Mouse (Mus musculus) Patski (cell line): ENCODE results near the gene Spag7. TPM values are rescaled to one million over a fixed set of nuclear protein-coding genes. Genes with fewer than 3 reads are reported as not detected.

Experiments used
- ATAC-seq: fragments of 100-300 bp; one replicate; pipeline ENCODE4 v1.8.0; 2021
- CTCF ChIA-PET: fragments of 350-600 bp; sonication (Branson Sonifier 250); formaldehyde crosslinking; loops from one replicate; lab custom pipeline; 2022; ENCODE audit warnings: inconsistent platforms; lab: Charles Lee
- POLR2A ChIA-PET: fragments of 350-600 bp; sonication (Branson Sonifier 250); formaldehyde crosslinking; loops from one replicate; lab custom pipeline; 2022; ENCODE audit warnings: antibody characterized with exemption, inconsistent platforms; lab: Charles Lee
- DNase-seq: peaks from one replicate; pipeline ENCODE4 v3.0.0-alpha.2; 2011; ENCODE audit warnings: low read depth, low spot score
- H3K27me3 ChIP-seq: fragments of 371-371 bp; one replicate; pipeline ENCODE4 v1.5.1; 2021
- CTCF ChIP-seq: fragments of 100-300 bp; IDR thresholded peaks from one replicate; pipeline ENCODE4 v1.5.1; 2021
- in situ Hi-C: fragments of 300-500 bp; cut with MboI; formaldehyde crosslinking; loops from 3 replicates; pipeline ENCODE4 v1.11.1; 2018; ENCODE audit warnings: low pct_unique_long_range_greater_than_20kb, mixed read lengths
- polyA plus RNA-seq: library from polyadenylated mRNA; unstranded; gene quantifications from one replicate; pipeline ENCODE4 v1.2.3, GENCODE M21; 2021

Spag7 gene
- 155 TPM for polyA plus RNA-seq

GRCm38 (mm10) chr11:70668771-70669505 lies at the start of gene Spag7:
Spag7 (minus strand) TSS chr11:70669416.
- ATAC-seq (peak; percentile 91), DNase-seq (peak; percentile 98)
- no peak for TF ChIP-seq CTCF
- CTCF ChIA-PET, result interaction anchor here (0.9 to 1.7 kb wide), 5 partner anchors 9 to 28 kb away, joined by 3 to 7 read pairs (median 4); partner anchors contain the start of gene Eno3
- POLR2A ChIA-PET, result interaction anchor here (0.7 to 6.5 kb wide), 7 partner anchors 12 to 1299 kb away, joined by 3 to 52 read pairs (median 11); partner anchors contain the start of genes Camta2, Eno3, Pfn1 and Rnf167
- no peaks in the 10 kb centered on the region for H3K27me3 ChIP-seq
- in situ Hi-C loops, result no loop called here

- DNase-seq (no peak), ATAC-seq (no peak)
- ChIA-PET CTCF (interaction anchor here (1.4 kb wide), 1 partner anchor 22 kb away, joined by 3 read pairs; no protein-coding TSS in a partner anchor), POLR2A (no interaction called here)
- no peaks in the 10 kb centered on the region for H3K27me3 ChIP-seq
- in situ Hi-C loops, result no loop called here
- no peak for TF ChIP-seq CTCF
These were observed 49.3 kb upstream of the Spag7 start for GRCm38 (mm10) chr11:70718481-70718880.

- TF ChIP-seq CTCF, result no peak
- POLR2A ChIA-PET, result interaction anchor here (0.7 to 1.0 kb wide), 2 partner anchors 25 to 35 kb away, joined by 3 read pairs; no protein-coding TSS in a partner anchor
- ATAC-seq, result peak; percentile 47
- CTCF ChIA-PET, result interaction anchor here (0.8 to 1.4 kb wide), 2 partner anchors 12 to 39 kb away, joined by 4 read pairs; no protein-coding TSS in a partner anchor
- H3K27me3 ChIP-seq, result no peaks in the 10 kb centered on the region
- in situ Hi-C loops, result no loop called here
- DNase-seq, result peak; percentile 20
These were observed 46.6 kb upstream of the Spag7 start for GRCm38 (mm10) chr11:70715832-70716231.

GRCm38 (mm10) chr11:70713222-70713621 lies 44.0 kb upstream of the Spag7 start:
- TF ChIP-seq CTCF, result no peak
- ChIA-PET CTCF (no interaction called here), POLR2A (no interaction called here)
- DNase-seq (no peak), ATAC-seq (no peak)
- in situ Hi-C loops, result no loop called here
- no peaks in the 10 kb centered on the region for H3K27me3 ChIP-seq

- POLR2A ChIA-PET, result interaction anchor here (0.7 to 1.1 kb wide), 2 partner anchors 8 to 82 kb away, joined by 3 to 5 read pairs; no protein-coding TSS in a partner anchor
- DNase-seq, result no peak
- no peak for ATAC-seq
These were observed 41.8 kb upstream of the Spag7 start for GRCm38 (mm10) chr11:70711026-70711425.

GRCm38 (mm10) chr11:70706127-70706526 lies 36.9 kb upstream of the Spag7 start:
- in situ Hi-C loops, result no loop called here
- no peaks in the 10 kb centered on the region for H3K27me3 ChIP-seq
- POLR2A ChIA-PET, result no interaction called here
- CTCF ChIA-PET, result no interaction called here
- DNase-seq, result no peak
- ATAC-seq, result no peak
- no peak for TF ChIP-seq CTCF

More at GRCm38 (mm10) chr11:70711026-70711425, 41.8 kb upstream of the Spag7 start:
- in situ Hi-C loops, result no loop called here
- CTCF ChIA-PET, result no interaction called here
- H3K27me3 ChIP-seq, result no peaks in the 10 kb centered on the region
- TF ChIP-seq CTCF, result no peak

GRCm38 (mm10) chr11:70702781-70703180 lies 33.6 kb upstream of the Spag7 start:
- no peak for DNase-seq
- CTCF ChIA-PET, result interaction anchor here (1.0 to 1.5 kb wide), 4 partner anchors 13 to 271 kb away, joined by 3 to 5 read pairs (median 3); partner anchors contain the start of gene Camta2

GRCm38 (mm10) chr11:70701984-70702733 lies 32.9 kb upstream of the Spag7 start:
- no peak for ATAC-seq
- POLR2A ChIA-PET, result interaction anchor here (0.6 to 1.0 kb wide), 2 partner anchors 9 to 802 kb away, joined by 3 to 6 read pairs; no protein-coding TSS in a partner anchor
- DNase-seq, result no peak
- TF ChIP-seq CTCF, result no peak
- no peaks in the 10 kb centered on the region for H3K27me3 ChIP-seq
- in situ Hi-C loops, result no loop called here
- CTCF ChIA-PET, result interaction anchor here (1.0 to 1.5 kb wide), 4 partner anchors 12 to 270 kb away, joined by 3 to 5 read pairs (median 3); partner anchors contain the start of gene Camta2

More at GRCm38 (mm10) chr11:70702781-70703180, 33.6 kb upstream of the Spag7 start:
- POLR2A ChIA-PET, result interaction anchor here (0.6 to 1.0 kb wide), 2 partner anchors 8 to 803 kb away, joined by 3 to 6 read pairs; no protein-coding TSS in a partner anchor
- TF ChIP-seq CTCF, result no peak
- H3K27me3 ChIP-seq, result no peaks in the 10 kb centered on the region
- in situ Hi-C loops, result no loop called here
- ATAC-seq, result no peak

GRCm38 (mm10) chr11:70701221-70701955 lies 32.2 kb upstream of the Spag7 start:
- ChIA-PET CTCF (no interaction called here), POLR2A (interaction anchor here (0.5 to 2.0 kb wide), 2 partner anchors 14 to 138 kb away, joined by 7 to 8 read pairs; partner anchors contain the start of gene Camta2)
- H3K27me3 ChIP-seq, result no peaks in the 10 kb centered on the region
- TF ChIP-seq CTCF, result no peak
- in situ Hi-C loops, result no loop called here
- DNase-seq (no peak), ATAC-seq (no peak)
